Mouse (Mus musculus): ENCODE measurements at regions not wholly inside any gene's neighbourhood (a gene's known extent, or its start where the extent isn't known, plus 50 kb on each side); places are given as distances from the start of the nearest gene placed in this dataset.

DNA sequence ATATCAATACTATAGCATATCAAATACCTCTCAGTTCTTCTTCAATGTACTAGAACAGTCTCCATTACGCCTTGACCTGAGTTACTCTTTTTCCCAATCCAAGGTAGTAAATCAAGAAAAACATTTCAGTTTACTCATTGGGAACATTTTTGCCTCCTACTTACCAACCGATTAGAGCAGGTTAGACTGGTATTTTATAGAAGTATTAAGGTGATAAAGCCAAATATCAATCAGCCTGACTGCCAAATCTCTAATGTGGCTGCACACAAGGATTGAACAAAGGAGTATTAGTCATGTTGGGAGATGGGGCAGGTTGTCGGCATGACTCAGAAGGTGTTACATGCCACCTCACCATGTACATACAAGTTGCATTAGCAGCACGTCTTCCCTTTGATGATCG, 2942.3 kb upstream of the Gm7489 start:
- no peaks in the 10 kb centered on the region for H3K36me3 ChIP-seq (replicated peaks)

GRCm38 (mm10) chr15:50944976-50945375, 2939.7 kb upstream of the Gm7489 start:
- Histone ChIP-seq H3K4me1 (ENCODE audit: insufficient read depth, low read depth, low read length) (no peaks in the 10 kb centered on the region), H3K27me3 (ENCODE audit: insufficient read depth, low read length) (no peaks in the 10 kb centered on the region), H3K36me3 (replicated peaks) (no peaks in the 10 kb centered on the region), H3K4me3 (ENCODE audit: low read depth, low read length) (no peak overlapping the region), H3K9me3 (replicated peaks) (no peaks in the 10 kb centered on the region)
- TF ChIP-seq GATA2 (IDR thresholded peaks at IDR 0.05; ENCODE audit: borderline replicate concordance, low read depth, low read length), result no peak
- no peak for TF ChIP-seq POLR2AphosphoS5 (IDR thresholded peaks at IDR 0.05; ENCODE audit: insufficient replicate concordance, low read depth, low read length)
- no peak for TF ChIP-seq CTCF (IDR thresholded peaks at IDR 0.05; ENCODE audit: low read depth, low read length)
- no peak for TF ChIP-seq TAL1 (conservative IDR thresholded peaks at IDR 0.05; ENCODE audit: low read depth, low read length)
- no peak for TF ChIP-seq GATA1 (IDR thresholded peaks at IDR 0.05; ENCODE audit: borderline replicate concordance, low read length)
- no peak for DNase-seq (ENCODE audit: low spot score)
- no peak for ATAC-seq (ENCODE audit: extremely low read depth, insufficient number of reproducible peaks, low FRiP score, poor library complexity, severe bottlenecking)

More for the DNA sequence above, 2942.3 kb upstream of the Gm7489 start:
- Histone ChIP-seq H3K9me3 (replicated peaks) (no peaks in the 10 kb centered on the region), H3K4me3 (ENCODE audit: low read depth, low read length) (no peak overlapping the region), H3K27me3 (ENCODE audit: insufficient read depth, low read length) (no peaks in the 10 kb centered on the region), H3K4me1 (ENCODE audit: insufficient read depth, low read depth, low read length) (no peaks in the 10 kb centered on the region)
- ATAC-seq (ENCODE audit: extremely low read depth, insufficient number of reproducible peaks, low FRiP score, poor library complexity, severe bottlenecking) (no peak), DNase-seq (ENCODE audit: low spot score) (no peak)
- no peak for TF ChIP-seq GATA1 (IDR thresholded peaks at IDR 0.05; ENCODE audit: borderline replicate concordance, low read length)
- no peak for TF ChIP-seq GATA2 (IDR thresholded peaks at IDR 0.05; ENCODE audit: borderline replicate concordance, low read depth, low read length)
- TF ChIP-seq CTCF (IDR thresholded peaks at IDR 0.05; ENCODE audit: low read depth, low read length), result no peak
- no peak for TF ChIP-seq POLR2AphosphoS5 (IDR thresholded peaks at IDR 0.05; ENCODE audit: insufficient replicate concordance, low read depth, low read length)
- TF ChIP-seq TAL1 (conservative IDR thresholded peaks at IDR 0.05; ENCODE audit: low read depth, low read length), result no peak

GRCm38 (mm10) chr15:50959109-50959508, 2925.6 kb upstream of the Gm7489 start:
- no peak for ATAC-seq (ENCODE audit: extremely low read depth, insufficient number of reproducible peaks, low FRiP score, poor library complexity, severe bottlenecking)
- H3K4me3 ChIP-seq (ENCODE audit: low read depth, low read length), result no peak overlapping the region
- no peak for DNase-seq (ENCODE audit: low spot score)
- TF ChIP-seq POLR2AphosphoS5 (IDR thresholded peaks at IDR 0.05; ENCODE audit: insufficient replicate concordance, low read depth, low read length) (no peak), GATA2 (IDR thresholded peaks at IDR 0.05; ENCODE audit: borderline replicate concordance, low read depth, low read length) (no peak), GATA1 (IDR thresholded peaks at IDR 0.05; ENCODE audit: borderline replicate concordance, low read length) (no peak), CTCF (IDR thresholded peaks at IDR 0.05; ENCODE audit: low read depth, low read length) (no peak), TAL1 (conservative IDR thresholded peaks at IDR 0.05; ENCODE audit: low read depth, low read length) (no peak)
- H3K9me3 ChIP-seq (replicated peaks), result no peaks in the 10 kb centered on the region
- no peaks in the 10 kb centered on the region for H3K36me3 ChIP-seq (replicated peaks)
- no peaks in the 10 kb centered on the region for H3K27me3 ChIP-seq (ENCODE audit: insufficient read depth, low read length)
- H3K4me1 ChIP-seq (ENCODE audit: insufficient read depth, low read depth, low read length), result no peaks in the 10 kb centered on the region

GRCm38 (mm10) chr15:50963606-50964005, 2921.1 kb upstream of the Gm7489 start:
- Histone ChIP-seq H3K36me3 (replicated peaks) (no peaks in the 10 kb centered on the region), H3K27me3 (ENCODE audit: insufficient read depth, low read length) (no peaks in the 10 kb centered on the region), H3K4me3 (ENCODE audit: low read depth, low read length) (no peak overlapping the region), H3K4me1 (ENCODE audit: insufficient read depth, low read depth, low read length) (no peaks in the 10 kb centered on the region), H3K9me3 (replicated peaks) (no peaks in the 10 kb centered on the region)
- DNase-seq (ENCODE audit: low spot score), result no peak
- ATAC-seq (ENCODE audit: extremely low read depth, insufficient number of reproducible peaks, low FRiP score, poor library complexity, severe bottlenecking), result no peak
- TF ChIP-seq CTCF (IDR thresholded peaks at IDR 0.05; ENCODE audit: low read depth, low read length) (no peak), TAL1 (conservative IDR thresholded peaks at IDR 0.05; ENCODE audit: low read depth, low read length) (no peak), GATA2 (IDR thresholded peaks at IDR 0.05; ENCODE audit: borderline replicate concordance, low read depth, low read length) (no peak), POLR2AphosphoS5 (IDR thresholded peaks at IDR 0.05; ENCODE audit: insufficient replicate concordance, low read depth, low read length) (no peak), GATA1 (IDR thresholded peaks at IDR 0.05; ENCODE audit: borderline replicate concordance, low read length) (no peak)

- no peak for ATAC-seq (ENCODE audit: extremely low read depth, insufficient number of reproducible peaks, low FRiP score, poor library complexity, severe bottlenecking)
- Histone ChIP-seq H3K4me3 (ENCODE audit: low read depth, low read length) (no peak overlapping the region), H3K27me3 (ENCODE audit: insufficient read depth, low read length) (no peaks in the 10 kb centered on the region), H3K36me3 (replicated peaks) (no peaks in the 10 kb centered on the region), H3K4me1 (ENCODE audit: insufficient read depth, low read depth, low read length) (no peaks in the 10 kb centered on the region), H3K9me3 (replicated peaks) (no peaks in the 10 kb centered on the region)
- TF ChIP-seq GATA1 (IDR thresholded peaks at IDR 0.05; ENCODE audit: borderline replicate concordance, low read length), result no peak
- no peak for TF ChIP-seq POLR2AphosphoS5 (IDR thresholded peaks at IDR 0.05; ENCODE audit: insufficient replicate concordance, low read depth, low read length)
- TF ChIP-seq GATA2 (IDR thresholded peaks at IDR 0.05; ENCODE audit: borderline replicate concordance, low read depth, low read length), result no peak
- no peak for DNase-seq (ENCODE audit: low spot score)
Observed at GRCm38 (mm10) chr15:50964236-50964635, 2920.5 kb upstream of the Gm7489 start.

GRCm38 (mm10) chr15:50967176-50967575, 2917.5 kb upstream of the Gm7489 start:
- no peak for ATAC-seq (ENCODE audit: extremely low read depth, insufficient number of reproducible peaks, low FRiP score, poor library complexity, severe bottlenecking)
- H3K4me1 ChIP-seq (ENCODE audit: insufficient read depth, low read depth, low read length), result no peaks in the 10 kb centered on the region
- TF ChIP-seq TAL1 (conservative IDR thresholded peaks at IDR 0.05; ENCODE audit: low read depth, low read length) (no peak), GATA1 (IDR thresholded peaks at IDR 0.05; ENCODE audit: borderline replicate concordance, low read length) (no peak), POLR2AphosphoS5 (IDR thresholded peaks at IDR 0.05; ENCODE audit: insufficient replicate concordance, low read depth, low read length) (no peak), GATA2 (IDR thresholded peaks at IDR 0.05; ENCODE audit: borderline replicate concordance, low read depth, low read length) (no peak), CTCF (IDR thresholded peaks at IDR 0.05; ENCODE audit: low read depth, low read length) (no peak)
- H3K9me3 ChIP-seq (replicated peaks), result no peaks in the 10 kb centered on the region
- no peaks in the 10 kb centered on the region for H3K36me3 ChIP-seq (replicated peaks)
- no peak for DNase-seq (ENCODE audit: low spot score)
- H3K4me3 ChIP-seq (ENCODE audit: low read depth, low read length), result no peak overlapping the region
- H3K27me3 ChIP-seq (ENCODE audit: insufficient read depth, low read length), result no peaks in the 10 kb centered on the region
